ENCODE assay signal across 8 mouse cellular contexts in the genomic region with DNA sequence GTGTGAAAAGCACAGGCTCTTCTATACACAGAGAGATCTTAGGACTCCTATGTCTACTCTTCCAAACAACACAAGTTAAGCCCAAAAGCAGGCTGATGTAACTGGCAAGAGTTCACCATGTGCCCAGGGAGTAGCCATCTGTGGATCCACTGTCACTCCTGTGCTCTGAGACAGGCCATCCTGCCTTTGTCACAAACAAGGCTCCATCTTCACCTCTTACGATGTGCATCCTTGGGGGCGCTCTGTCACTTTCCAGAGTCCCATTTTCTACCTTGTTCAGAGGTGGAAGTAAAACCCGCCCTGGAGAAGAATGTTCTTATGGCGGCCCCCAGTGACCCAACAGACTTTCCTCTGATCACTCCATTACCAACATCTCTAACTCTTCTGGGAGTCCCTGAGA. TPM values are rescaled to one million over a fixed set of nuclear protein-coding genes. Genes with fewer than 3 reads are reported as not detected.
DNase-seq lines count a peak whose midpoint lies in the region; ATAC-seq and TF ChIP-seq lines count a peak whose summit lies in the region.

No protein-coding gene starts in this region.

- no peaks in the 10 kb centered on the region for H3K9me3 ChIP-seq in E14TG2a.4 (ENCODE audit: low read length)
- H3K9me3 ChIP-seq in hindbrain, embryonic 12.5 days (replicated peaks): no peaks in the 10 kb centered on the region
- H3K9me3 ChIP-seq in liver, embryonic 15.5 days (replicated peaks): no peaks in the 10 kb centered on the region

- TF ChIP-seq CTCF in E14TG2a.4 (conservative IDR thresholded peaks at IDR 0.05; ENCODE audit: low read length): no peak

- no peak overlapping the region for H3K9ac ChIP-seq in hindbrain, embryonic 12.5 days
- H3K9ac ChIP-seq in liver, embryonic 15.5 days: no peak overlapping the region

- peak; percentile 33 for DNase-seq in MN1 (ENCODE audit: low spot score)
- DNase-seq in urinary bladder, postnatal 36 days (ENCODE audit: low spot score in 2 of 2): no peak
- DNase-seq in thymus, postnatal 4 days: no peak
- DNase-seq in right cerebral cortex, postnatal 14 days: no peak
- no peak for DNase-seq in layer of hippocampus, adult 9-11 months

- H3K4me1 ChIP-seq in E14TG2a.4 (replicated peaks; ENCODE audit: low read depth, low read length): peaks cover 71% of the 10 kb centered on the region
- peaks cover 32% of the 10 kb centered on the region for H3K4me1 ChIP-seq in hindbrain, embryonic 12.5 days
- peaks cover 23% of the 10 kb centered on the region for H3K4me1 ChIP-seq in liver, embryonic 15.5 days (replicated peaks)

- peaks cover 36% of the 10 kb centered on the region for H3K27me3 ChIP-seq in E14TG2a.4 (ENCODE audit: insufficient read depth, low read length)
- H3K27me3 ChIP-seq in hindbrain, embryonic 12.5 days: peaks cover 64% of the 10 kb centered on the region
- peaks cover 90% of the 10 kb centered on the region for H3K27me3 ChIP-seq in liver, embryonic 15.5 days

- WGBS in hindbrain, embryonic 12.5 days: 0% methylated on average over 4 of the region's 4 CpGs
- WGBS in liver, embryonic 15.5 days (ENCODE audit: insufficient replicate concordance): 7% methylated on average over 4 of the region's 4 CpGs

- peak overlapping the region; percentile 79 for H3K4me3 ChIP-seq in E14TG2a.4 (replicated peaks; ENCODE audit: low read length)
- peak overlapping the region; percentile 47; the same call in 1 of the 2 replicates for H3K4me3 ChIP-seq in hindbrain, embryonic 12.5 days
- no peak overlapping the region for H3K4me3 ChIP-seq in liver, embryonic 15.5 days (replicated peaks)

- H3K27ac ChIP-seq in hindbrain, embryonic 12.5 days: peak overlapping the region; percentile 48; the same call in 1 of the 2 replicates
- no peak overlapping the region for H3K27ac ChIP-seq in liver, embryonic 15.5 days (replicated peaks)

- no peak for ATAC-seq in hindbrain, embryonic 12.5 days (ENCODE audit: low FRiP score)
- no peak for ATAC-seq in liver, embryonic 15.5 days (ENCODE audit: insufficient read depth)

- H3K4me2 ChIP-seq in hindbrain, embryonic 12.5 days (replicated peaks): peak overlapping the region; percentile 85
- peak overlapping the region; percentile 69 for H3K4me2 ChIP-seq in liver, embryonic 15.5 days

- peaks cover 9% of the 10 kb centered on the region for H3K36me3 ChIP-seq in E14TG2a.4 (ENCODE audit: insufficient read depth, low read length)
- H3K36me3 ChIP-seq in hindbrain, embryonic 12.5 days: no peaks in the 10 kb centered on the region
- no peaks in the 10 kb centered on the region for H3K36me3 ChIP-seq in liver, embryonic 15.5 days (replicated peaks)

RNA-seq across cellular contexts. Expression of a gene that starts 1.6 kb away (rescaled TPM):
- 62.0 and 66.7 TPM in 2 replicates for polyA plus RNA-seq in hindbrain, embryonic 12.5 days (2016; fragmentation: Nextera tagmentation; extraction: Ambion mirVana)
- polyA plus RNA-seq in liver, embryonic 15.5 days (2015; fragmentation: Nextera tagmentation; extraction: Ambion mirVana): not detected in 2 replicates

RNA-seq across cellular contexts. Expression of a gene that starts 20.2 kb away (rescaled TPM):
- polyA plus RNA-seq in hindbrain, embryonic 12.5 days (2016; fragmentation: Nextera tagmentation; extraction: Ambion mirVana): 28.2 and 34.1 TPM in 2 replicates
- polyA plus RNA-seq in liver, embryonic 15.5 days (2015; fragmentation: Nextera tagmentation; extraction: Ambion mirVana): 8.3 and 9.4 TPM in 2 replicates

RNA-seq across cellular contexts. Expression of a gene that starts 45.0 kb away (rescaled TPM):
- polyA plus RNA-seq in hindbrain, embryonic 12.5 days (2016; fragmentation: Nextera tagmentation; extraction: Ambion mirVana): 123 and 128 TPM in 2 replicates
- polyA plus RNA-seq in liver, embryonic 15.5 days (2015; fragmentation: Nextera tagmentation; extraction: Ambion mirVana): 21.6 and 24.5 TPM in 2 replicates

RNA-seq across cellular contexts. Expression of a gene that starts 47.5 kb away (rescaled TPM):
- polyA plus RNA-seq in hindbrain, embryonic 12.5 days (2016; fragmentation: Nextera tagmentation; extraction: Ambion mirVana): 0.13 and 0.46 TPM in 2 replicates
- not detected in 2 replicates for polyA plus RNA-seq in liver, embryonic 15.5 days (2015; fragmentation: Nextera tagmentation; extraction: Ambion mirVana)

RNA-seq across cellular contexts. Expression of a gene that starts 56.8 kb away (rescaled TPM):
- 1.9 and 2.1 TPM in 2 replicates for polyA plus RNA-seq in hindbrain, embryonic 12.5 days (2016; fragmentation: Nextera tagmentation; extraction: Ambion mirVana)
- polyA plus RNA-seq in liver, embryonic 15.5 days (2015; fragmentation: Nextera tagmentation; extraction: Ambion mirVana): 0.06 TPM in 1 of 2 replicates, not detected in the other

Comparison
In these comparisons a context has a peak if more than half of its experiments do, and no peak if none do; other contexts are left out.
1. RNA of a gene that starts 1.6 kb away (polyA plus RNA-seq): 62.0 to 66.7 TPM in hindbrain, embryonic 12.5 days; not detected in liver, embryonic 15.5 days; every median in the first group is over 10 times any median in the second.